Mouse (Mus musculus): ENCODE data around the gene Pard6b. TPM values are rescaled to one million over a fixed set of nuclear protein-coding genes. Genes with fewer than 3 reads are reported as not detected.

The Pard6b gene
- 2.1 and 2.8 TPM in 2 replicates for total RNA-seq (2012; rRNA removed)
- 1.2 TPM in 2 replicates for total RNA-seq (2014; rRNA removed)
- 1.1 and 1.3 TPM in 2 replicates for polyA plus RNA-seq (2012; ENCODE audit: insufficient read length, low read depth)

GRCm38 (mm10) chr2:168080431-168081246, at the start of gene Pard6b:
Pard6b (plus strand) TSS chr2:168081004.
- peak within 1 kb of the TSS; percentile 43; the same call in 1 of the 2 replicates for H3K9ac ChIP-seq (ENCODE audit: insufficient read depth, low read depth)
- H3K4me2 ChIP-seq (ENCODE audit: insufficient read depth, low read depth, poor library complexity, severe bottlenecking) = peak within 1 kb of the TSS; percentile 65
- peak; percentile 98 for DNase-seq (ENCODE audit: extremely low read depth)
- H3K4me3 ChIP-seq (replicated peaks in 1 of 3; ENCODE audit: low read depth in 2 of 3, low read length in 2 of 3, poor library complexity in 1 of 3) = peak within 1 kb of the TSS; percentile 41 to 72 (median 69)
- no peaks in the 10 kb centered on the region for H3K9me3 ChIP-seq (replicated peaks; ENCODE audit: low read length)
- peaks cover 54% of the 10 kb centered on the region for H3K27me3 ChIP-seq (replicated peaks)
- in situ Hi-C loops (cut with MboI; ENCODE audit: low pct_ligation_motif_present, low pct_unique_long_range_greater_than_20kb, low sequenced_read_pairs) (no loop called here), dilution Hi-C loops (cut with MboI; ENCODE audit: extremely low pct_ligation_motif_present, extremely low pct_unique_long_range_greater_than_20kb, low sequenced_read_pairs) (no loop called here)
- H3K79me2 ChIP-seq (replicated peaks; ENCODE audit: control insufficient read depth, extremely low read depth, insufficient read depth, poor library complexity, severe bottlenecking) = no peaks in the 10 kb centered on the region
- peaks cover 6 to 13% of the 10 kb centered on the region in 2 experiments; a peak in 3 of 4 replicates for H3K4me1 ChIP-seq (ENCODE audit: control insufficient read depth in 1 of 2, insufficient read depth in 2 of 2)
- no peak for TF ChIP-seq GABPA (IDR thresholded peaks at IDR 0.05; ENCODE audit: insufficient replicate concordance, low read depth, low read length)
- TF ChIP-seq BHLHE40 (IDR thresholded peaks at IDR 0.05; ENCODE audit: low read depth, low read length) = peak; percentile 92
- TF ChIP-seq ZC3H11A (IDR thresholded peaks at IDR 0.05; ENCODE audit: low read depth, low read length) = no peak
- TF ChIP-seq POLR2A (IDR thresholded peaks at IDR 0.05; ENCODE audit: low read depth, low read length) = peak; percentile 68
- TF ChIP-seq SMC3 (IDR thresholded peaks at IDR 0.05; ENCODE audit: low read depth, low read length) = no peak
- peak; percentile 10; the same call in 1 of the 2 replicates for TF ChIP-seq IRF4 (IDR thresholded peaks at IDR 0.05; ENCODE audit: low read depth, low read length)
- TF ChIP-seq CTCF (conservative IDR thresholded peaks at IDR 0.05 in 1 of 2, IDR thresholded peaks at IDR 0.05 in 1 of 2; ENCODE audit: low read depth in 2 of 2, low read length in 2 of 2) = no peak
- TF ChIP-seq RAD21 (IDR thresholded peaks at IDR 0.05; ENCODE audit: low read depth, low read length) = no peak
- TF ChIP-seq JUND (conservative IDR thresholded peaks at IDR 0.05; ENCODE audit: low read depth, low read length) = no peak
- TF ChIP-seq ZNF384 (IDR thresholded peaks at IDR 0.05; ENCODE audit: low read depth, low read length) = no peak
- TF ChIP-seq ELF1 (IDR thresholded peaks at IDR 0.05; ENCODE audit: low read depth, low read length) = peak; percentile 92
- TF ChIP-seq USF1 (IDR thresholded peaks at IDR 0.05; ENCODE audit: low read depth, low read length) = peak; percentile 46
- no peak for TF ChIP-seq MAZ (IDR thresholded peaks at IDR 0.05; ENCODE audit: low read depth, low read length)
- TF ChIP-seq RCOR1 (conservative IDR thresholded peaks at IDR 0.05; ENCODE audit: low read depth, low read length) = no peak
- TF ChIP-seq SIN3A (IDR thresholded peaks at IDR 0.05; ENCODE audit: low read length) = 0 out of 2 replicates have a peak, but pooled peaks have one; percentile 35
- TF ChIP-seq HCFC1 (IDR thresholded peaks at IDR 0.05; ENCODE audit: low read depth, low read length) = peak; percentile 71
- no peak for TF ChIP-seq E2F4 (IDR thresholded peaks at IDR 0.05; ENCODE audit: insufficient replicate concordance, low read depth, low read length)
- no peak for TF ChIP-seq JUN (IDR thresholded peaks at IDR 0.05; ENCODE audit: insufficient read depth, low read depth, low read length)
- no peak for TF ChIP-seq CHD2 (IDR thresholded peaks at IDR 0.05; ENCODE audit: low read length)
- no peak for TF ChIP-seq UBTF (IDR thresholded peaks at IDR 0.05; ENCODE audit: low read depth, low read length)
- TF ChIP-seq MAFK (IDR thresholded peaks at IDR 0.05; ENCODE audit: insufficient replicate concordance, low read length) = no peak
- TF ChIP-seq ETS1 (conservative IDR thresholded peaks at IDR 0.05; ENCODE audit: low read depth, low read length) = no peak
- TF ChIP-seq TBP (conservative IDR thresholded peaks at IDR 0.05; ENCODE audit: low read depth, low read length) = 0 out of 2 replicates have a peak, but pooled peaks have one; percentile 33
- TF ChIP-seq POLR2AphosphoS2 (IDR thresholded peaks at IDR 0.05; ENCODE audit: low read depth, low read length) = no peak
- peak; percentile 98 for TF ChIP-seq NRF1 (IDR thresholded peaks at IDR 0.05; ENCODE audit: low read depth, low read length)
- 0 out of 2 replicates have a peak, but pooled peaks have one; percentile 24 for TF ChIP-seq MYC (IDR thresholded peaks at IDR 0.05; ENCODE audit: low read depth, low read length)
- TF ChIP-seq EP300 (IDR thresholded peaks at IDR 0.05; ENCODE audit: low read length) = no peak
- TF ChIP-seq TCF12 (IDR thresholded peaks at IDR 0.05; ENCODE audit: low read depth, low read length) = peak; percentile 60
- TF ChIP-seq NELFE (IDR thresholded peaks at IDR 0.05; ENCODE audit: low read depth, low read length) = peak; percentile 82
- TF ChIP-seq MEF2A (IDR thresholded peaks at IDR 0.05; ENCODE audit: borderline replicate concordance, low read depth, low read length) = no peak
- TF ChIP-seq MAX (IDR thresholded peaks at IDR 0.05; ENCODE audit: low read length) = peak; percentile 9; the same call in 1 of the 2 replicates
- peak; percentile 37; the same call in 1 of the 2 replicates for TF ChIP-seq ZMIZ1 (IDR thresholded peaks at IDR 0.05; ENCODE audit: low read depth, low read length)
- no peak for TF ChIP-seq USF2 (conservative IDR thresholded peaks at IDR 0.05; ENCODE audit: low read depth, low read length)
- no peak for TF ChIP-seq KAT2A (IDR thresholded peaks at IDR 0.05; ENCODE audit: insufficient replicate concordance, low read length)
- TF ChIP-seq PAX5 (IDR thresholded peaks at IDR 0.05; ENCODE audit: low read length) = no peak
- TF ChIP-seq ZKSCAN1 (IDR thresholded peaks at IDR 0.05; ENCODE audit: borderline replicate concordance, low read depth, low read length) = no peak
- TF ChIP-seq MXI1 (IDR thresholded peaks at IDR 0.05; ENCODE audit: low read depth, low read length) = 0 out of 2 replicates have a peak, but pooled peaks have one; percentile 65
- no peak for TF ChIP-seq CHD1 (IDR thresholded peaks at IDR 0.05; ENCODE audit: low read depth, low read length)
- no peak within 1 kb of the TSS for H3K27ac ChIP-seq (ENCODE audit: insufficient read depth, low read depth)
- H3K36me3 ChIP-seq (replicated peaks in 1 of 2; ENCODE audit: control insufficient read depth in 1 of 2, insufficient read depth in 1 of 2, low read length in 1 of 2) = no peaks in the 10 kb centered on the region

Measured in CH12.LX (cell line).